Mouse (Mus musculus) embryonic facial prominence, embryonic 13.5 days (tissue): ENCODE results near the gene Anpep. TPM values are rescaled to one million over a fixed set of nuclear protein-coding genes. Genes with fewer than 3 reads are reported as not detected.
A peak's percentile ranks its signal among the peaks of the same experiment; 100 is the strongest.

Experiments used
- ATAC-seq: fragments of 200-750 bp; cut with Nextera tagmentation; 2 replicates; pipeline ENCODE4 v1.8.0; 2017; ENCODE audit warnings: low read depth; ENCODE audit not compliant: insufficient number of reproducible peaks, insufficient read depth, low FRiP score, low TSS enrichment
- H3K27ac ChIP-seq: fragments of 300-500 bp; sonication (generic); 2 replicates; pipeline ENCODE4 v1.5.1; 2015; ENCODE audit warnings: moderate library complexity, mild to moderate bottlenecking, inconsistent platforms
- H3K27me3 ChIP-seq: fragments of 300-500 bp; sonication (generic); 2 replicates; pipeline ENCODE4 v1.6.1; 2015; ENCODE audit warnings: mild to moderate bottlenecking, inconsistent platforms
- H3K36me3 ChIP-seq: fragments of 300-500 bp; sonication (generic); 2 replicates; pipeline ENCODE4 v1.6.1; 2015; ENCODE audit warnings: mild to moderate bottlenecking, inconsistent platforms
- H3K4me1 ChIP-seq: fragments of 300-500 bp; sonication (generic); 2 replicates; pipeline ENCODE4 v1.6.1; 2015; ENCODE audit warnings: inconsistent platforms
- H3K4me2 ChIP-seq: fragments of 300-500 bp; sonication (generic); 2 replicates; pipeline ENCODE4 v1.6.1; 2015; ENCODE audit warnings: moderate library complexity, mild to moderate bottlenecking, inconsistent platforms
- H3K4me3 ChIP-seq: fragments of 300-500 bp; sonication (generic); 2 replicates; pipeline ENCODE4 v1.5.1; 2015; ENCODE audit warnings: mild to moderate bottlenecking, inconsistent platforms
- H3K9ac ChIP-seq: fragments of 300-500 bp; sonication (generic); 2 replicates; pipeline ENCODE4 v1.6.1; 2015; ENCODE audit warnings: mild to moderate bottlenecking, inconsistent platforms
- H3K9me3 ChIP-seq: fragments of 300-500 bp; sonication (generic); 2 replicates; pipeline ENCODE4 v1.6.1; 2016; ENCODE audit warnings: inconsistent platforms
- WGBS: fragments of 180-500 bp; shearing (Covaris S2); methylation state at CpG from one replicate; pipeline ENCODE4 v1.1.7; 2015; ENCODE audit warnings: mixed read lengths; 5-methylcytosine and 5-hydroxymethylcytosine counted together
- polyA plus RNA-seq: library from polyadenylated mRNA; unstranded; fragments of >200 nt; fragmentation: Nextera tagmentation; extraction: Ambion mirVana; gene quantifications from 2 replicates; pipeline ENCODE4 v1.2.1, GENCODE M21; 2015

Gene Anpep
- polyA plus RNA-seq, 1 experiment from 2014 or later = 10.0 TPM

DNA sequence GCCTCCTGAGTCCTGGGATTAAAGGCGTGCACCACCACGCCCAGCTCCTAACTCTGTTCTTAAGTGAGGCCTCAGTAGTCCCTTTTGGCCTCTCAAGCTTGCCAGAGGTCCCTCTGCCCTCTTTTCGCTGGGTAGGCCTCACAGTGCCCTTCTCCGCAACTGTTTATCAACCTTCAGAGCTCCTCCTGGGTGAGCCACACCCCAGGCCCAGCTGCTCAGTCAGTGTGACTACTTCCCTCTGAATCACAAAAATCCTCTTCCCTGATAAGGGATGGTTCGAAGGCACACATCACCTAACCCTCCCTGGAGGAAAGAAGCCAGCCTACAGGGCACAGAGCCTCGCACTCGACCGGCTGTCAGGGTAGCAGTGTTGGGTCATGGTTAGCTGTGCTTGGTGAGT is 935 bp upstream of the Anpep start:
- ATAC-seq = no peak
- no peak overlapping the region for H3K9ac ChIP-seq
- no peaks in the 10 kb centered on the region for H3K36me3 ChIP-seq
- peaks cover 27% of the 10 kb centered on the region for H3K4me1 ChIP-seq
- H3K4me3 ChIP-seq = no peak overlapping the region
- no peaks in the 10 kb centered on the region for H3K27me3 ChIP-seq
- WGBS = 90% methylated on average over 8 of the region's 8 CpGs
- H3K4me2 ChIP-seq = no peak overlapping the region
- H3K27ac ChIP-seq = no peak overlapping the region
- no peaks in the 10 kb centered on the region for H3K9me3 ChIP-seq

DNA sequence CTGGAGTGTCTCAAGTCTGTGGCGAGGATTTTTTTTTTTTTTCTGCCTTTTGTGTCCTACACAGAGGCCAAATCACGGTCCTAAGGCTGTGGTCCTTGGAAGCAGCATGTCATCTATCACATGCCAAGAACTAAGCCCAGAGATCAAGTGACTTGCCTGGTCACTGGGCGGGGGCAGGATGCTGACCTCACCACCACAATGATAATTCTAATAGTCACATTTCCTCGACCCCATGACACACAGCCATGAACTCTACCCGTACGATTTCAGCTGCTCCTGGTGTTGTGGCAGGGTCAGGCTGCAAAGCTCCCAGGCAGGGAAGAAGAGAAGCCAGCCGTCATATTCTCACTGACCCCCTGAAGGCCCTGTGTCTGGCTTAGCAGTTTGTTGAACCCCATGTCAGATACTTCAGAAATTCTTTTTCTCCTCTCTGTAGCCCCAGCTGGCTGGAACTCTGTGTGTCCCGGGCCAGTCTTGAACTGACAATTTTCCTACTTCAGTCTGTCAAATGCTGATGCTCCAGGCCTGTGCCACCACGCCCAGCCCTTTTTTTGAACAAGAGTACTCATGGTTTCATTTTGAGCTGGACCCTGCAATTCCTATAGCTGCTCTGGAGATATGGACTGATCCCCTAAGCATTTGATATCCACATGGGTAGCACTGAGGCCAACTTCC is 1.8 kb downstream of the Anpep start:
- Histone ChIP-seq H3K9me3 (no peaks in the 10 kb centered on the region), H3K4me2 (no peak overlapping the region), H3K4me3 (no peak overlapping the region), H3K9ac (no peak overlapping the region), H3K27me3 (no peaks in the 10 kb centered on the region), H3K27ac (peak overlapping the region; percentile 81; the same call in 1 of the 2 replicates), H3K4me1 (peaks cover 23% of the 10 kb centered on the region), H3K36me3 (no peaks in the 10 kb centered on the region)
- ATAC-seq = no peak
- WGBS = 62% methylated on average over 9 of the region's 9 CpGs

DNA sequence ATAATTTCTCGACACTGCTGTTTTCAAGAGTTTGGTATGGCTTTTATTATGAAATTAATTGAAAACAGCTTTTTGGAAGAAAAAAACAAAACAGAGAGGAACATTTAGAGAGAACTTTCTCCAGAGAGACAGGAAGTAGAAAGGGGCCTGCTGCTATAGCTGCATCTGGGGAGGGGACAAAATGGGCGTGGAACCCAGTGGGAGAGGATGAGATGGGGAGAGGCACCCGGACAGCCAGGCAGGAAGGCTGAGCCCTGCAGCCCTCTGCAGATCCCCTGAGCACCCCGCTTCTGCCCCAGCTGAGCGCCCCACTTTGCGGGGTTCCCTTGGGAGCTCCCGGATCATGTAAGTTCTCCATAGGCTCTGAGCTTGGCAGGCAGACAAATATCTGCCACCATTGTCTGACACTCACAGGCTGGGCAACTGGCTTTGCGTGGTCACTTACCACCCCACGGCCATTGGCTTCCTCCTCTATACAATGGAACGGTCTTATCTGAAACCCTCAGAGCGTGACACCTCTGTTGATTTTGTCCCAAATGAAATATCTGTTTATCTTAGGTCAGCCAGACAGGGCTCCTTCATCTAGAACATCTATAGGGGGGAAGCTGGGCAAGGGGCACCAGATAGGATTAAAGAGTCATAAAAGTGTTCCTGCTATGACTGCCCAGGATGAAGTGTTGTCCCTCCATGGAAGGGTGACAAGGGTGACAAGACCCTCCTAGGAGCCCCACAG is 2.5 kb downstream of the Anpep start:
- Histone ChIP-seq H3K36me3 (no peaks in the 10 kb centered on the region), H3K4me2 (peak overlapping the region; percentile 32), H3K9me3 (no peaks in the 10 kb centered on the region), H3K27me3 (no peaks in the 10 kb centered on the region), H3K4me3 (no peak overlapping the region), H3K4me1 (peaks cover 23% of the 10 kb centered on the region), H3K27ac (peak overlapping the region; percentile 81), H3K9ac (no peak overlapping the region)
- ATAC-seq = no peak
- 47% methylated on average over 11 of the region's 11 CpGs for WGBS

DNA sequence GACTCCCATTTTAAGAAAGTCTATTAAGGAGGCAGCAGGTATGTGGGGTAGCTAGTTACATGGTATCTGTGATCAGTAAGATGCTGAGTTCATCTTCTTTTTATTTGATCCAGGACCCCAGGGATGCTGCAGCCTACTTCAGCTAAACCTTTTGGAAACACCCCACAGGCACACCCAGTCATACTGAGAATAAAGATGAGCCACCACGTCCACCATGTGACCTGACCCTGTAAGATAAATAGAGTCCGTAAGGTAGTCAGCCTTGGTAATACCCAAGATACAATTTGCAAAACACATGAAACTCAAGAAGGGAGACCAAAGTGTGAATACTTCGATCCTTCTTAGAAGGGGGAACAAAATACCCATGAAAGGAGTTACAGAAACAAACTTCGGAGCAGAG is 4.6 kb downstream of the Anpep start:
- H3K9ac ChIP-seq = no peak overlapping the region
- H3K4me3 ChIP-seq = no peak overlapping the region
- H3K4me1 ChIP-seq = peaks cover 23% of the 10 kb centered on the region
- H3K27me3 ChIP-seq = no peaks in the 10 kb centered on the region
- no peaks in the 10 kb centered on the region for H3K36me3 ChIP-seq
- H3K9me3 ChIP-seq = no peaks in the 10 kb centered on the region
- 79% methylated on average over 4 of the region's 4 CpGs for WGBS
- no peak overlapping the region for H3K4me2 ChIP-seq
- no peak overlapping the region for H3K27ac ChIP-seq
- no peak for ATAC-seq

DNA sequence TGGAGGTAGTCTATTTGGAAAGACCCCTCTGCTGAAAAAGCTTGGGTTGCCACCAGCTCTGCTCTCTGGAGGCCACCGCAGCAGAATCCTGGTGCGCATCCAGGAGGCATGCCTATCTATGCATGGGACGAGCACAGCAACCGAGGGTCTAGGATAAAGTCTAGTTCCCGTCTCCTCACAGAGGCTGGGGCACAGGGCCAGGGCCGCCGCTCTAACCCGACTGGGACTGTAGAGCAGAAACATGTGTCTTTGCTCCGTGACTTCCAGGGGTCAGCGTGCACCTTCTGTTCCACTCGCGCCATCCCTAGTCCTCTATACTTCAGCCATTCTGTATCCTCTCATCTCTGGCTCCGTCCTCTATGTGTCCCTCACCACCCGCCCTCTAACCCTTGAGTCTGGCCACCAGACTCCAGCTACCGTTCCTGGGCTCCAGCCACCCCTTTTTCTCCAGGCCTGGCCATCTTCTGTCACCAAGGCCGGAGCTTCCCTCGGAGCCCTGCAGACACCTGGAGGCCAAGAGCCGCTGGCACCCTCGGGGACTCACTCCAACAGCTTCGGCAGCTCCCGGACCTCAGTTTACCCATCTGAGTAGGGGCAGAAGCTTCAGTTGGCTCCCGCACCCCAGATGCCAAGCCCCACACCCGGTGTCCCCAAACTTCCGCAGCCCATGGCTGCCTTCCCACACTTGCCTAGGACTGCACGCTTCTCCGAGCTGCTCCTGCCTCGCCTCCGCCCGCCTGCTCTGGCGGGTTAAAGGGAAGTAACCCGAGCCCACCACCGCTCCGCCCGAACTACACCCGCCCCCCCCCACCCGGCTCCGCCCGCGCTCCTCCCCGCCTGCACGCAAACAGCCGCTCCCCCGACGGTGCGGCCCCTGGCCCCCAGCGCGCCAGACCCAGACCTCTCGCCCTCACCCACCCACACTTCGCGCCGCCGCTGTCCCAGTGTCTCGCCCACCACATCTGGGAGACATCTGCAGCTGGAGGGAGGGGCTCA is 13.1 kb downstream of the Anpep start:
- Histone ChIP-seq H3K4me1 (peaks cover 37% of the 10 kb centered on the region), H3K9me3 (no peaks in the 10 kb centered on the region), H3K36me3 (no peaks in the 10 kb centered on the region), H3K27ac (peak overlapping the region; percentile 62), H3K4me2 (peak overlapping the region; percentile 84), H3K4me3 (peak overlapping the region; percentile 55), H3K9ac (peak overlapping the region; percentile 75), H3K27me3 (no peaks in the 10 kb centered on the region)
- peak; percentile 84 for ATAC-seq
- 6% methylated on average over 52 of the region's 53 CpGs for WGBS

DNA sequence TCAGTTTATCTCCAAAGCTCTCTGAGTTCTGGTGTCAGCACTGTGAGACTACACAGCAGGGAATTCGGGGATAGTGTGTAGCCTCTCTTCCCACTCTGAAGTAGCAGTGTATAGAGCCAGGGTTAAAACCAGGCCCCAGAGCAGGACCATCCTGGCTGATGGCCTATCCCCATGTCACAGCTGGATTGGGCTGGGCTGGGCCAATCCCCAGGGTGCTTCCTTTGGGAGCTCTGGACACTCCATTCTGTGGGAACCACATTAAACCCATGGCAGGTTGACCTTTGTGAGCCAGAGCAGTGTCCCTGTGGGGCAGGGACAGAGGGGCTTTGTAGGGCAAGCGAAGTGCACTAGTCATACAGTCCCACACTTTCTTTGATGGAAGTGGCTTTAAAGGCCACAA is 14.5 kb downstream of the Anpep start:
- no peaks in the 10 kb centered on the region for H3K9me3 ChIP-seq
- H3K4me1 ChIP-seq = peaks cover 43% of the 10 kb centered on the region
- no peak overlapping the region for H3K4me3 ChIP-seq
- H3K27me3 ChIP-seq = no peaks in the 10 kb centered on the region
- no peak for ATAC-seq
- peak overlapping the region; percentile 84; the same call in 1 of the 2 replicates for H3K4me2 ChIP-seq
- WGBS = 84% methylated on average over 2 of the region's 2 CpGs
- no peaks in the 10 kb centered on the region for H3K36me3 ChIP-seq
- H3K27ac ChIP-seq = no peak overlapping the region
- no peak overlapping the region for H3K9ac ChIP-seq

DNA sequence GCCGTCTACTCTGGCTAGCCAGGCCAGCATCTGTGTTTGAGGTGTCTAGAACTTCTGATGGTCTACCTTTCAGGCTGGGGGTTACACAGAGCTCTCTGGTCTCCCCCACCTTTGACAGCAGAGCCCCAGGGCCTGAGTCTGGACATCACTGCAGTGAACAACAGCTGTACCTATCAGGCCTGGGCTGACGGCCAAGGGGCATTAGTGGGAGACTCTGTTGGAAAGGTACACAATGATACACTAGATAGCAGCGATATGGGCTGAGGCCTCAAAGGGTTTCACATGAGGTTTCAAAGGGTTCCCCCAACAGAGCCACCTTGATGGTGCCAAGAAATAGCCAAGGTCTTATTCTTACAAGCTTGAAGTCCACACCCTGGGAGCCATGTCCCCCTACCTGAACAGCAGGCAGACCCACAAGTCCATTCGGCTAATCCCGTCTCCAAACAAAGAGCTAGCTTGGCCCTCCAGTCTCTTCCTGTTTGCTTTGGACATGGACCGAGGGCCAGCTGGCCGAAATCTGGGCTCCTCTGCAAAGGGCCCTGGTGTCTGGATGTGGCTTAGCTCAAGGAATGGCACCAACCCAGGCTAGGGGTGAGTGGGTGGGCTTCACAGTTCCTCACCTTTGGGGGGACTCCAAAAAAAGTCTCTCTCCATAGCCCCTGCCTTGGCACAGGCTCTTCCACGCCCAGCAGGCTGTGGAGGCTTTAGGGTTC is 16.6 kb downstream of the Anpep start:
- Histone ChIP-seq H3K27ac (no peak overlapping the region), H3K27me3 (no peaks in the 10 kb centered on the region), H3K9ac (no peak overlapping the region), H3K9me3 (no peaks in the 10 kb centered on the region), H3K4me3 (no peak overlapping the region), H3K36me3 (peaks cover 10% of the 10 kb centered on the region), H3K4me1 (peaks cover 34% of the 10 kb centered on the region), H3K4me2 (no peak overlapping the region)
- ATAC-seq = no peak
- WGBS = 83% methylated on average over 8 of the region's 8 CpGs

DNA sequence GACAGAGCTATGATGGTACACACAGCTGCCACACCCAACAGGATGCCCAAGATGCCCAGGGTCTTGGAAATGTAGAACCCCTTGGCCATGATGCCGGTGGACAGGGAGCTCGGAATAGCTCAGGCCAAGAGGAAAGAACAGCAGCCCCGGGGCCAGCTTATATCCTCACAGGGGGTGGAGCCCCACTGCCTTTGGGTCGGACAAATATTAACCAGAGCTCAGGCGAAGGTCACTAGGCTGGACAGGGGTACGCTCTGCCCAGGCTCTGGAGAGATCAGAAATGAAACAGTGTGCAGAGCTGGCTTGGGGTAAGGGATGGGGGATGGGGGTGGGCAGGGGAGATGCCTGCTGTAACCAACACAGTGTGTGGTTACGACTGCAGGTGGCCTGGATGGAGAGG is 18.7 kb downstream of the Anpep start:
- H3K36me3 ChIP-seq = peaks cover 17% of the 10 kb centered on the region
- no peak overlapping the region for H3K9ac ChIP-seq
- no peak overlapping the region for H3K27ac ChIP-seq
- peaks cover 22% of the 10 kb centered on the region for H3K4me1 ChIP-seq
- no peak overlapping the region for H3K4me2 ChIP-seq
- 59% methylated on average over 7 of the region's 7 CpGs for WGBS
- no peaks in the 10 kb centered on the region for H3K27me3 ChIP-seq
- ATAC-seq = no peak
- H3K9me3 ChIP-seq = no peaks in the 10 kb centered on the region
- no peak overlapping the region for H3K4me3 ChIP-seq

DNA sequence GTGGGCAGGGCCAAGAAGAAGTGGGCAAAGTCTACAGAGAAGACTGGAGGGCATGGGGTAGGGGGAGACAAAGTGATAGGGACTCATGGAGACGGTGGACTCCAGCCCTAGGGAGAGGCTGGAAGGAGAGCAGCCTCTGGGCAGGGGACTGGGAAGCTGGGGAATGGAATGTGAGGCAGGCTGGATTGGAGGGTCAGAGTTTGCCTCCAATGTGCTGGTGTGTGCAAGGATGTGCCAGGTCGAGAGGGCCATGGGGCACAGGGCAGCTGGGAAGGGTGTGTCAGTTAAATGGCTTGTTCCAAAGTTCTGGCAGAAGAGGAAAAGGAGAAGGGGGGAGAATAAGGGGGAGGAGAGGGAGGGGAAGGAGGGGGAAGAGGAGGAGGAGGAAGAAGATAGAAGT is 23.6 kb downstream of the Anpep start:
- Histone ChIP-seq H3K36me3 (peaks cover 30% of the 10 kb centered on the region), H3K4me3 (no peak overlapping the region), H3K27me3 (no peaks in the 10 kb centered on the region), H3K4me2 (no peak overlapping the region), H3K27ac (no peak overlapping the region), H3K9me3 (no peaks in the 10 kb centered on the region), H3K4me1 (peaks cover 5% of the 10 kb centered on the region), H3K9ac (no peak overlapping the region)
- no peak for ATAC-seq
- WGBS = 66% methylated on average over 2 of the region's 2 CpGs

DNA sequence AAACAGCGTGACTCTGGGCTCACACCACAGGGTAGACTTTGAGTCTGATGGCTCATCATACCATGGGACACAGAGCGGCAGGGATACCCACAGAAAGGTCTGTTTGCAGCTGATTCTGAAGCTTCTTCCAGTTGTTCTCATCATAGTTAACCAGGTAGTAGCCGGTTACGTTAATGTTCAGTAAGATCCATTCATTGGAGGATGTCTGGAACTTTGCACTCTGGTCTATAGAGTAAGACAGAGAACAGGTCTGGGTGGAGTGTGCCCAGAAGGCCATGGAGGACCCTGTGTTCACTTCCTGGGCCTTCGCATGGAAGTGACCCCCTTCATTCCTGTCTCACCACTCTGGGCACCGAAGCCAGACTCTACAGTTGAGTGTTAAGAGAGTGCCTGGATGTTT is 25.7 kb downstream of the Anpep start:
- H3K4me3 ChIP-seq = no peak overlapping the region
- H3K4me2 ChIP-seq = no peak overlapping the region
- no peak for ATAC-seq
- H3K27me3 ChIP-seq = no peaks in the 10 kb centered on the region
- 90% methylated on average over 6 of the region's 6 CpGs for WGBS
- no peak overlapping the region for H3K27ac ChIP-seq
- H3K36me3 ChIP-seq = peaks cover 23% of the 10 kb centered on the region
- no peak overlapping the region for H3K9ac ChIP-seq
- no peaks in the 10 kb centered on the region for H3K9me3 ChIP-seq
- H3K4me1 ChIP-seq = peaks cover 12% of the 10 kb centered on the region; the same call in 1 of the 2 replicates

DNA sequence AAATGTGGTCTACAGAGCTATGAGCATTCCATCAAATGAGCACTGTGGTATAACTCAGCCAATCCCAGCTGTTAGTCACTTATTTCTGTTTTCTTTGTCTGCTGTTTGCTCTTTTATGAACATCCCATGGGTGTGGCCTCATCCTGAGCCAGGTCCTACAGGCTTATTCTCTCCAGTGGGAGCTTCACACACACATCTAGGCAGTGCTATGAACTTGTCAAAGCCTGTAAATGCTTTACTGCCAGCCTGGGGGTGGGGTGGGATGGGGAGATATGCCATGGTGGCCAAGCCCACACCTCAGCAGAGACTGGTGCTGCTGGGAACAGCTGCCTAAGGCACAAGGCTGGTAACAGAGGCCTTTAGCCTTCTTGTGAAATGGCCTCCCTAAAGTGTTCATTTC is 27.9 kb downstream of the Anpep start:
- Histone ChIP-seq H3K9ac (no peak overlapping the region), H3K27ac (no peak overlapping the region), H3K4me1 (peaks cover 12% of the 10 kb centered on the region; the same call in 1 of the 2 replicates), H3K4me2 (no peak overlapping the region), H3K27me3 (no peaks in the 10 kb centered on the region), H3K4me3 (no peak overlapping the region), H3K36me3 (peaks cover 17% of the 10 kb centered on the region; the same call in 1 of the 2 replicates), H3K9me3 (no peaks in the 10 kb centered on the region)
- 0 out of 2 replicates have a peak, but pooled peaks have one; percentile 20 for ATAC-seq
